Mouse (Mus musculus): Measurements from ENCODE around the gene G3bp2.
A peak's percentile ranks its signal among the peaks of the same experiment; 100 is the strongest.

G3bp2 gene

DNA sequence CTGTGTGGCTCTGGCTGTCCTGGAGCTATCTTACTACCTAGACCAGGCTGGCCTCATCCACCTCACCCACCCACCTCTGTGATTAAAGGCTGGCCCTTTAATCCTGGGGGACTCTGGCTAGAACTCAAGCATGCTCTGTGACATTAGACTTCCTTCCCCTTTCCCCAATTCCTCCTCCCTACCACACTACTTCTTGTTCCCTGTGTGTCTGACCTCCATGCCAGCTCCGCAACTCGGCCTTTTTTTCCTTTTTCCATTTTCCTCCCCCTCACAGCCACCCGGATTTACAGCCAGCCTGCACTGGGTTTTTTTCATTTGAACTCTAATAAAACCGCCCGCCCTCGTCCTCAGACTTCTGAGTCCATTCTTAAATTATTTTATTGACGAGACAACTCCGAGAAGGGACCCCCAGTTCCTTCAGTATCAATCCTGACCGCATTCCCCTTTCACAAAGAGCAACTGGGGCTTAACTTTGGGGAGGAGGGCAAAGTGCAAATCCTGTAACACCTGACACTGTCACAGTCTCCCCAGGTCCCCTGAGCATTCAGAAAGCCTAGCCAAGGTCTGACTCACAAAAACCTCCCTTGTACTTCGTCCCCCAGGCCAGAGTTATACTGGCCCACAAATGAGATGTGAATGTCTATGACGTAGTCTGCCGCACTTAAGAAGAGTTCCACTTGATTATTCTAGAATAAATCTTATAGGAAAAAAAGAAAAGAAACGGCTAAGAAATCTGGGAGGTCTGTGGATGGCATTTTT lies 15.0 kb upstream of the G3bp2 start:
- DNase-seq = no peak

DNA sequence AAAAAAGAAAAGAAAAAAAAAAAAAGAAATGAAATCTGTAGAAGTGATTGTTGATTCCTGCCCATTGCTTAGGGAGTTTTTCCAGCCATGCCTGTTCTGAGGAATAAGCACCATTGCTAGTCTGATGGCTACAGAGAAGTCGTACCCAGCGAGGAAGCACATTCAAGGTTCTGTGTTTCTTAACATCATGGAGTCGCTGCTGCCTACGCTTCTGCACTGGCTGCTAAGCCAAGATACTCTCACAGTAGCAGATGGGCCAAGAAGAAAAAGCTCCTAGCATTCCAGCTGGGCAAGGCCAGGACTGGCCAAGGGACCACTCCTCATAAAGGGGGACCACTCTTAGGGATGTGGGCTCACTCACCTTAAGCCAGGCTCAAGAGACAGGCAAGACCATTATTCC lies 14.3 kb upstream of the G3bp2 start:
- no peak for DNase-seq

DNA sequence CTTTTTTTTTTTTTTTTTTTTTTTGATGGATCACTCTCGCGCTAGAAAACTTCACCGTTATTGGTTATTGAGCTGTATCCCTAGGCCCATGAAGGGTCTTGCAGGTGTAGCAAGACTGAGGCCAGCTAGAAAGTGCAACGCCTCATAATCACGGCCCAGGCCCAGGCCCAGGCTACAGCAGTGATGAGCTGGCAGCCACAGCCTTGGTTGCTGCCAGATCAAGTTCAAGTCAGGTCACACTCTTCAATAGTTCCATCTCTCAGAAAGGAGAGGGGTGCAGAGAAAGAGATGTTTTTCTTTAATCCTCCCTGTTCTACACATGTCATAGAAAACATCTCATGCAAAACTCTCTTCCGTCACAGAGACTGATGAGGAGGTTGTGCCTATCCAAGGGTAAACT lies 13.3 kb upstream of the G3bp2 start:
- no peak for DNase-seq

DNA sequence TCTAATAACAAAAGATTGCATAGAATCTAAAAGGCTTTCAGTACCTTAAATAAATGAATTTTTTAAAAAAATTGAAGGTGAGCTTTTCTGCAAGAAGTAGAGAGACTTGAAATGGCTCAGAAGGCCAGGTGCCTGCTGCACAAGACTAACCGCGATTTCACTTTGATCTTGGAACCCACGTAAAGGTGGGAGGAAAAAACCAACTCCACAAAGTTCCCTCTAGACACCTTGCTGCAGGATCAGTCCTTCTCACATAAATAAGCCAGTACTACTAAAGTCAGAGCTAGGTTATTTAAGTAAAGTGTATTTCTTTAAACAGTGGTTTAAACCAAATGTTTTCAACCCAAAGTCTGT lies 10.5 kb upstream of the G3bp2 start:
- DNase-seq = no peak

DNA sequence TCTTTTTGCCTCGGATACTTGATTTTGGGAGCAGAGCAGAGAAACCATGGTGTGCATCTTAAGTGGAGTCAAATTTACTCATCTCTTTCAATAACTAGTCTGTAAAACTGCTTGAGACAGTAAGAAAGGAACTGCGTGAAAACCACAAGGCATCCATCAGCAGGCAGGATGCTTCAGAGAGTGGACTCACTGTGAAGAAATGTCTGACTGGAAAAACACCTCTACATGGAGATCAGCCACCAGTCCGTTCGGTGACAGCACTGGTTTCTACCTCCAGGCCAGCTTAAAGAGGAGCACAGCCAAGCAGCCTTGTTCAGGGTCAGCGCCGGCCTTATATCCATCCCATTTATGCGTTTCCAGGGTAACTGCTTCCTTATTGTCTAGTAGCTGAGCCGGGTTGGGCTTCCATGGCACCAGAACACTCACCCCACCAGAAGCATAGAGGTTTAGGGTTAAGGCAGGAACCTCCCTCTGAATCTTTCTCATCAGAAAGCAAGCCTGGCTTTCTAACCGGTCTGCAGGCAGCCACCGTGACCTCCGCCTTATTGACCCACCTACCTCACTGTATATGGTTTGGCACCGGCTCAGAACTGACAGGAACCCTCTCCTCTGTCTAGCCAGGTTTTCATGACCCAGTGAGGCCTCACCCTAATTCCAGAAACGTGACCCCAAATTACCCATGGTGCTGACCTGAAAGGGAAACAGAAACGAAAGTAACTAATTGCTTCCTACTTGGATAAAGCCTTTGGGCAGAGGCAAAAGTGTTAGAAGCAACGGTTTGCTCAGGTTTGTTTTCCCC lies 9.9 kb upstream of the G3bp2 start:
- no peak for DNase-seq

DNA sequence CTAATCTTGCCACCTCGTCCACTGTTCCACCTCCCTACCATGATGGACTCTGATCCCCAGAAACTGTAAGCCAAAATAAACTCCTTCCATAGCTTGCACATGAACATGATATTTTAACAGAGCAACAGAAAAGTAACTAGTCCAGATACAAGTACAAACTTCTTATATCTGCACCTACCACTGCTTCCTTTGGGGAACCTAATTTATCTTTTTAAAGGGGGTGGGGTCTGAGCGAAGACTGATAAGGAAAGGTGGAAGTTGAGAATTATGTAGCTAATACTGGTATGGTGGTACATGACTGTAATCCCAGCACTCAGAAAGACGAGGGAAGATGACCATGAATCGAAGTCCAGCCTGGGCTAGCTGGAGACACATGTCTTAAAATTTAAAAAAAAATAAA lies 4.0 kb upstream of the G3bp2 start:
- DNase-seq = no peak

DNA sequence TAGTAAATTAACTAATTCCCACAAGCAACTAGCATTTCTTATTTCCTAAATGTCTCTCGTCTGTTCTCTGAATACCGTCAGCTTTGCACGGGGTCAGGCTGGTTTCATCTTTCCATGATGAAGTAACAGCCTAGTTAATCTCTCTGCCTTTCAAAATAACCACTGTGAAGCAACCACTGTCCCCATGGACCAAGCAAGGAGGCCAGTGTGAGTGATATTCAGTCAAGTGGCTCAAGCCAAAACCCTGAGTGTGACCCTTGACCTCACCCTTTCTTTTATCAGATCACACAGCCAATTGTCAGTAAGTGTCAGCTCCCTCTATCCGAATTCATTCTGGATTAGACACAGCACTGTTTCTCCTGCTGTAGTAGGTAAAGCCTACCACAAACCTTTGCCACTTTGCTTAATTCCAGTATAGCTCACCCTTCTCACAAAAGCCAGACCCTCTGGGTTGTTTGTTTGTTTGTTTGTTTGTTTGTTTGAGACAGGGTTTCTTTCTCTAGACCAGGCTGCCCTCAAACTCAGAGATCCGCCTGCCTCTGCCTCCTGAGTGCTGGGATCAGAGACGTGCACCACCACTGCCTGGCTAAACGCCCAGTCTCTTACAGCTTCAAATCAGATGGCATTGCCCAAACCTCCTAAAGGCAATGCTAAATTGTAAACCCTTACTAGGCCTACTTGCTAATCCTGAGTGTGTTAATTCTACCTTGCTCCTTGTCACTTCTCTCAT lies 2.5 kb upstream of the G3bp2 start:
- DNase-seq = no peak

DNA sequence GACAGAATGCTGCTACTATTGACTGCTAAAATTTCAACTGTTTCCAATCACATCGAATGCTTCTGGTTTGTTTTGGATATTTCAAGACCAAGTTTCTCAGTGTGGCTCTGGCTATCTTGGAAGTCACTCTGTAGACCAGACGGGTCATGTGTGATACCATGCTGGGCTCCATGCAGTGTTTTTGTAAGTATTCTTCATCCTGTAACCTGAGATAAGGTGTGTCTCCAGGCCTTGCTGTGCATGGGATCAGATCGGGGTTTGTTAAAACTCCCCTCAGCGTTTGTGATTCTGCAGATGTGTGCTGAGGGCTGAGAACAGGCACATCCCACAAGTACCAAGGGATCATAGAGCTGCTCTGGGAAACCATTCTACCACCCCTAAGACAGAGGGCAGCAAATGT lies 1.7 kb upstream of the G3bp2 start:
- DNase-seq = no peak

DNA sequence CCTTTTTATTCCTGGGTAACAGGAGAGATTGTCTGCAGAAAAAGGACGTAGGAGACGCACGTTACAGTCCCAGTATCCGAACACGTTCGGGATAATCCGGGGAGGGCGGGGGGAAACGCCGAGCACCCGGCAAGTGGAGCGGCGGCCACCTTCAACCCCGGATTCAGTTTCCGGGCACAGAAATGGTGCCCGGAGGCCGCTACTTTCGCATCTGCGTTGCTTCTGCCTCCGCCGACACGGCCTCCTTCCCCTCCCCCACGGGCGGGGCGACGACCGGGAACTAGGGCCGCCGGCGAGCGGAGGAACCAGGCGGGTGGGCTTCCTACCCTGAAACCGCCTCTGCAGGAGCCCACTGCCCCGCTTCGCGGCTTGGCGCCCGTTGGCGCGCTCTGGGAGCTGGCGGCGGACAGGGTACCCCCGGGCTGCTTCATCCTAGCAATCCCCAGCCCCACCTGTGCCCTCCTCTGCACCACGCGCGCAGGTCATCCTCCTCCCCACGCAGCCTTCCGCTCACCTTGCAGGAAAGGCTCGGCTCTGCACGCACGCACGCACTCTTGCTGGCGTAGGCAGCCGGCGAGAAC lies 608 bp downstream of the G3bp2 start:
- peak; percentile 74 to 85 for DNase-seq

DNA sequence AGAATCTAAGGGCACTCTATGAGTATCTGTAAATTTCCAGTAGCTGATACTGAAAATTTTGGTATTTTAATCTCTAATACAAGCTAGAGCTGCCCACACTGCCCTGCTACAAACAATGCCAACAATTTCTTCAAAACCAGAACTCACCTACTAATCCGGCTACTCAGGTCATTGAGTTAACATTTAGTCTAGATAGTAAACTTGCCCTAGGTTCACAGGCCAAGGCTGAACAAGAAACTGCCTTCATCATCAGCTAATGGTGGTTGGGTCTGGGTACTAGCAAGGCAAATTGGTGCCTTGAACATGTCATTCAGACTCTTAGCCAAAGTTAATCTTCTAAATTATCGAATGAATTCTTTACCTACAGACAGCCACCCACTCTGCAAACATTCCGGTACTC lies 2.2 kb downstream of the G3bp2 start:
- DNase-seq = no peak

DNA sequence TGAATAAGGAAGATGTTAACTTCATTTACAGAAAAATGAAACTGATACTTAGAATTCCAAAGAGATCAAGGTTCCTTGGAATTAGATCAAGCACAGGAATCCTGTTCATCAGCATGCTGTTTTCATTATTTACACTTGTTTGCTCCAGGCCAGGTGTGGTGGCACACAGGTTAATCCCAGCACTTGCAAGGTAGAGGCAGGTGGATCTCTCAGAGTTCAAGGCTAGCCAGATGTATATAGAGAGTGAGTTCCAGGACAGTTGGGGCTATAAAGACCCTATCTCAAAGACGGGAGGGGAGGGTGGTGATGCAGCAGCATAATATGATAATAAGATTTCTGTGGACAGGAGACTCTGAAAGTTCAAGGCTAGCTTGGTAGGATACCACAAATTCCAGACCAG lies 3.1 kb downstream of the G3bp2 start:
- DNase-seq = no peak

DNA sequence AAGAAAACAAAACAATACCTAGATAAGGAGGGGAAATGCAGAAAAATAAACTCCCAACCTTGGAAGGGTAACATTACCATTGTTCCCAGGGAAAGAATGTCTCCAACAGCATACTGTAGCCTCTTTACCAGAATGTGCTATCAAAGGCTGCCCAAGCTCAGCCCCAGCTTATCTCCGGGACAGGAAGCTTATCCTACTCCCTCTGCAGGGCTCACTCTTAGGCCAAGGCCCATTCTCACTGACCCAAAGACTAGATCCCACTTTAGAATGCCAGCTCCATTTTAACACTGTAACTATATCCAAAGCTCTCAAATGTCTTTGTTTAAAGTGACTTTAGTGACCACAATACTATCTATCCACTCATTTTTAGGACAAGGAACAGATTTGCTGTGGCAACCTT lies 4.2 kb downstream of the G3bp2 start:
- no peak for DNase-seq

DNA sequence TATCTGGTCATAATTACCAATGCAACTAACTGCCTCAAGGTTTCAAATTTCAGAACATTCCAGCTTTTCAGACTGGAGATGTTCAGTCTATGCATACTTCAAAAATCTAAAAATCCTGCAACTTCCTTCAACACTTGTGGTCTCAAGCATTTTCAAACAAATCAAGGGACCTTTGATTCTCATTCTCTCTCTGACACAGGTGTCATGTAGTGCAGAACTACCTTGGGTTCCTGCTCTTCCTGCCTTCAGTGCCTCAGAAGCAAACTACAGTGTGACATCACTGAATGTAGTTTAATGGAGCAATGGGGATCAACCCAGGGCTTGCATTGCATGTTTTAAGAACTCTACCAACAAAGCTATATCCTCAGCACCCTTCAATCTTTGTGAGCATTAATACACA lies 4.8 kb downstream of the G3bp2 start:
- no peak for DNase-seq

DNA sequence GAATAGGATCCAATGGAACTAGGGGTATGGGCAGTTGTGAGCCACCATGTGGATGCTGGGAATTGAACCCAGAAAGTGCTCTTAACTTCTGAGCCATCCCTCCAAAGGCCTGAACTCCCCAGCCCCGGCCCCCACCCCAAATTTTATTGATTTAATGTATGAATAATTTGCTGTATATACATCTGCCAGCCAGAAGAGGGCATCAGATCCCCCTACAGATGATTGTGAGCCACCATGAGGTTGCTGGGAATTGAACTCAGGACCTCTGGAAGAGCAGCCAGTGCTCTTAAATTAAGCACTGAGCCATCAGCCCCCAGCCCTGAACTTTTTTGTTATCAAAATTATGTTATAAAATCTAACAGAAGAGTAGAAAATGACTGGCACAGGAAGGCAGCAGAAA lies 7.2 kb downstream of the G3bp2 start:
- no peak for DNase-seq

DNA sequence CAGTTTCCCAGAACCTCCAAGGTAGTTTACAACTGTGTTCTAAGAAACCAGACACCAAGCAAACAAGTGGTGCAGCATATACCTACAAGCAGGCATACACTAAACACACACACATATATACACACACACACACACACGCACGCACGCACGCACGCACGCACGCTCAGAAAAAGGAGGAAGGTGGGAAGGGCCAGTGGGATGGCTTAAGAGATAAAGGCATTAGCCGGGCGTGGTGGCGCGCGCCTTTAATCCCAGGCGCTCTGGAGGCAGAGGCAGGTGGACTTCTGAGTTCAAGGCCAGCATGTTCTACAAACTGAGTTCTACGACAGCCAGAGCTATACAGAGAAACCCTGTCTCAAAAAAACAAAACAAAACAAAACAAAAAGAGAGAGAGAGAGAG lies 9.5 kb downstream of the G3bp2 start:
- no peak for DNase-seq

DNA sequence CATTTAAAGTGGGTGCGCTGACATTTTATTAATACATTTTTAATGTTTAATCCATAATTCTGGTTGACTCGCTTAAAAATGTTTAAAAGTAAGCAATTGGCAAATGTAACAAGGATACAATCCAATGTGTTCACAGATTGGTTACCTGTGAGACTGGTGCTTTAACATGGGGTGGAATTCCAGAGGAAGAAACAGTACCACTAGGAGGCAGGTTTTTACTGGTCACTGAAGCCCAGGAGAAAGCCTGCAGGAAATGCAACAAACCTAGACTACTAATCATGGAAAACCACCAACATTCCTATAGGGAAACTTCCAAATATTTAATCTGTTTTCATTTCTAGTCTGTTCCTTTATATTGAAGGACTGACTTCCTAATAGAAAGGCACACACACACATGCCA lies 20.3 kb downstream of the G3bp2 start:
- no peak for DNase-seq

DNA sequence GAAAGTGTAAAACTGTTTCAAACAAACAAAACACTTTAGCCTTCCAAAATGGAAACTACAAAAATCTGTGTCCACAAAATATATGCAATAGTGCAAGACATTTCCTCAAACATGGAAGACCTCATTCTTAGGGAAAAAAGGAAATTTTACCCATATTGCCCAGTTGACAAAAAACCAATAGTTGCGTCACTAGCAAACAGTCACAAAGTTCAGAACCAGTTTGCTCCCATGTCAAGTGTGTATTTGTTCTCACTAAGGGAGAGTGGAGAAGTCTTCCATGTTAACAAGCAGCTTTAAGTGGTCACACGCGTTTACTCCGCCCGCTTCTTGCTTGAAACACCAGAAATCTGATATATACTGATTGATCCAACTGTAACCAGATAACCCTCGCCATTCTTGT lies 30.7 kb downstream of the G3bp2 start:
- no peak for DNase-seq

DNA sequence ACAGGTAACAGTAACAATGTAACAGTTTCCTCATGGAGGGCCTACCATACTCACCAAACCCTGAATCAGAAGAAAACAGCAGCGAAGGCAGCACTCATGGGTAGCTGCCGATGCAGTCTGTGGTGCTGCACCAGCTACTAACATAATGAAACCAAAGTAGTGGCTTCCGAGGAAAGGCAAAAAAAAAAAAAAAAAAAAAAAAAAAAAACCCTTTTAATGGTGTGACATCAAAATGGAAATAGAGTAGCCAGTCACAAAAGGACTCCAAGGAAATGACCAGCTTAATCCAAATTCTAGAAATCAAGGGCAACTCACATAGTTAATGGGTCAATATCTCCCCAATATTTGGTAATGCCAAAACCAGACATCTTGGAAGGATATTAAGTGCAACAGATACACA lies 33.1 kb downstream of the G3bp2 start:
- no peak for DNase-seq

DNA sequence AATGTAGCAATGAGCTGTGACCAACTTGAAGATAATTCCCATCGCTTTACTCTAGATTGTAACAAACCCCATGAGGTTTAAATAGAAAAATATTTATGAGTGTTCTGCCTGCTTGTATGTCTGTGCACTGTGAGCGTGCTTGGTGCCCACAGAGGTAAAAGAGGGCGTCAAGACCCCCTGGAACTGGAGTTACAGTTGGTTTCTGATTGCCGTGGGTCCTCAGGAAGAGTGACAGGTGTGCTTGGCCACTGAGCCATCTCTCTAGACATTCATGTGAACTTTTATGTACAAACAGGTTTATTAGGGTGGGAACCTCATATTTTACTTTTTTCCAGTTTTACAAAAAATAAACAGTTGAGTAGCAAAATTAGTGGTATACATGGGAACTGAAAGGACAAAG lies 39.7 kb downstream of the G3bp2 start, which contains the start of gene Cdkl2:
Cdkl2 (minus strand) TSS at position 101 of the 400 bp plus-strand sequence.
- no peak for DNase-seq

DNA sequence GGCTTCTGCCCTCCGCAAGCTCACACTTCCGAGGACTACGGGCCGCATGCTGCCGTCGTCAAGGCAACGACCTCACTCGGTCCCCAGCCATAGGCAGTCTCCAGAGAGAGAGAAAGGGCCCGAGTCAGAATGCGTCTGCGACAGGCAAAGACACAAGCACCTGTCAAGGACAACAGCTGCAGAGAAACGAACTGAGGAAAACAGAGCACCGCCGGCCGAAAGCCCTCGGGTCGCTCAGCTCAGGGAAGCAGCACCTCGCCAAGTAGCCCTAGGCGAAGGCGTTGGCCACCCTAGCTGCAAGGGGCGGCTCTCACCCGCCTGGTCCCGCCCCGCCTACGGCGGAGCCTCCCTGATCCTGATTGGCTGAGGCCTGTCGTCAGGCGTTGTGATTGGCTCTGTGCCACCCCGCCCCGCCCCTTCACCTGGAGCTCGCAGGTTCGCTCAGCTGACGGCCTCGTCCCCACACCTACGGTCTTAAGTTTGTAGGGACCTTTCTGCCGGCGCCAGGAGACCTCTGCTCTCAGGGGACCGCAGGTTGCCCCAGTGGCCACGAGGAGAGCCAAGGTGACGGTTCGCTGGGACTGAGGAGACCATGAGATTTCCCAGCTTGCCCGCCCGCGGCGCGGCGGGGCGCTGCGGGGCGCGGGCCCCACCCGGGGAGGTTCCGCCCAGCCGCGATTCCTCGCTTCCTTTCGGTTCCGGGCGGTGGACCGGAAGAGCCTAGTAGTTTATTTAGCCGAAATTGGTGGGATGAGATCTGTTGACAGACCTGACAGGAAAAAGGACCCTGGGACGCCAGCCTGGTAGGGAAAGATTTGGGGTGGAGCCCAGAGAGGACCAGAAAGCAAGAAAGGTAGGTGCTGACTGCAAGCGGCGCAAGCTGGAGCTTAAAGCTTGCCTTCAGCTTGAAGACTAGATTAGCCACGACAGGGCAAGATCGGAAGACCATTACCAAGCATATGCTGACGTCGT lies 40.9 kb downstream of the G3bp2 start:
- peak; percentile 95 to 96 for DNase-seq

DNA sequence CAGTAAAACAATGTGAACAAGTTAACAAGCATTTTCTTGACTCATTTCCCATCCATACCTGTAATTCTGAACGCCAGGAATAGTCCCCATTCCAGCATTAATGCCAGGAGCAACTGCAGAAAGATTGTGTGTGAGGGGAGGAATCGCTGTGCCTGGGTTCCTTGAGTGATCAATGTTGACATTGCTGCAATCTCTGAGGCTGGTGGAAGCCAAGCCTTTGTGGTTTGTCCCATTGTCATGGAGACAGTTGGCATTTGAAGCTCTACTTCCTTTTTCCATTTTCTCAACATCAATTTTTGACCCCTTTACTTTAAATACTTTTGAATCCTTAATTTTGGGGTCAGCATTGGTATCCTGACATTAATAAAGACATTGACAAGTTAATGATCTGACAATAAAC lies 63.6 kb downstream of the G3bp2 start:
- no peak for DNase-seq

DNA sequence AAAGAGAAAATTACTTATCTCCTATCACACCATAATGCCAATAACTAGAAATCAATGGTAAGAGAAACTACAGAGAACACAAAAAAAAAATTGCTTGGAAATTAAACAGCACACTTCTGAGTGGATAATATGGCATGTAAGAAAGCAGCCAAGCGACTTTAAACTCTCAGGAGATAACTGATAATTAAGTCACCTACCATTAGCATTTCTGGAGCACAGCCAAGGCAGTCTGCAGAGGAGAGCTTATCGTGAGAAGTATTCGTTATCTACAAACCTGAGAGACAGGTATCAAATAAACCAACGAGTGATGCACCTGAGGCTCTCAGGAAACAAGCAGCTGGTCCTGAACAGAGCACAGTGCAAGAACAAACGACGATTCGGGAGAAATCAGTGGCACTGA lies 71.8 kb downstream of the G3bp2 start:
- DNase-seq = no peak
